Mouse (Mus musculus) lung, postnatal 0 days (tissue): ENCODE measurements at regions not wholly inside any gene's neighbourhood (a gene's known extent, or its start where the extent isn't known, plus 50 kb on each side); places are given as distances from the start of the nearest gene placed in this dataset.

Source experiments
- CTCF ChIP-seq: IDR thresholded peaks from 2 replicates; pipeline ENCODE4 v1.5.1; 2016; ENCODE audit warnings: antibody characterized with exemption, mild to moderate bottlenecking
- EP300 ChIP-seq: IDR thresholded peaks from 2 replicates; pipeline ENCODE4 v1.6.1; 2016; ENCODE audit warnings: antibody characterized with exemption, mild to moderate bottlenecking, control low read depth

- no peak for TF ChIP-seq EP300
- TF ChIP-seq CTCF: no peak
These were observed 306.2 kb downstream of the Etaa1 start for GRCm38 (mm10) chr11:17647441-17647840.
